Mouse (Mus musculus) thymus, adult 2 months (tissue): ENCODE data around the gene Cul4a. TPM values are rescaled to one million over a fixed set of nuclear protein-coding genes. Genes with fewer than 3 reads are reported as not detected.

Experiments used
- DNase-seq: peaks from one replicate; pipeline ENCODE4 v3.0.0; 2021
- H3K27ac ChIP-seq: fragments of 200-500 bp; 2 replicates; pipeline ENCODE4 v1.5.1; 2012; ENCODE audit warnings: low read length, control low read depth; ENCODE audit not compliant: control insufficient read depth, insufficient read depth
- H3K27me3 ChIP-seq: fragments of 200-500 bp; 2 replicates; pipeline ENCODE4 v1.6.1; 2012; ENCODE audit warnings: mild to moderate bottlenecking, low read length, moderate library complexity, mixed read lengths; ENCODE audit not compliant: control insufficient read depth, insufficient read depth
- H3K36me3 ChIP-seq: fragments of 200-500 bp; 2 replicates; pipeline ENCODE4 v1.6.1; 2012; ENCODE audit warnings: mild to moderate bottlenecking, low read length, moderate library complexity; ENCODE audit not compliant: control insufficient read depth, insufficient read depth
- H3K4me1 ChIP-seq: fragments of 200-500 bp; replicated peaks from 2 replicates; pipeline ENCODE4 v1.6.1; 2012; ENCODE audit warnings: low read length; ENCODE audit not compliant: control insufficient read depth, insufficient read depth
- H3K4me3 ChIP-seq: fragments of 200-500 bp; 2 replicates; pipeline ENCODE4 v1.5.1; 2012; ENCODE audit warnings: mild to moderate bottlenecking, low read length, control low read depth, moderate library complexity; ENCODE audit not compliant: control insufficient read depth, insufficient read depth
- CTCF ChIP-seq: fragments of 200-500 bp; IDR thresholded peaks from 2 replicates; pipeline ENCODE4 v1.5.1; 2012; ENCODE audit warnings: mild to moderate bottlenecking, control low read depth, low read length, moderate library complexity, borderline replicate concordance; ENCODE audit not compliant: control insufficient read depth, poor library complexity, insufficient read depth; ENCODE audit errors: extremely low read depth
- POLR2A ChIP-seq: fragments of 200-500 bp; IDR thresholded peaks from 2 replicates; pipeline ENCODE4 v1.6.1; 2012; ENCODE audit warnings: mild to moderate bottlenecking, low read length, control low read depth, moderate library complexity; ENCODE audit not compliant: control insufficient read depth, poor library complexity, insufficient read depth; ENCODE audit errors: extremely low read depth
- WGBS: fragments of 180-500 bp; shearing (Covaris S2); methylation state at CpG from one replicate; pipeline ENCODE4 v1.1.7; 2018; 5-methylcytosine and 5-hydroxymethylcytosine counted together
- polyA plus RNA-seq: library from polyadenylated mRNA; depleted of rRNA; stranded (reverse); fragments of >200 nt; gene quantifications from 2 replicates; pipeline ENCODE4 v1.2.3, GENCODE M21; 2012

The Cul4a gene
- polyA plus RNA-seq, 1 experiment = 36.3 TPM

DNA sequence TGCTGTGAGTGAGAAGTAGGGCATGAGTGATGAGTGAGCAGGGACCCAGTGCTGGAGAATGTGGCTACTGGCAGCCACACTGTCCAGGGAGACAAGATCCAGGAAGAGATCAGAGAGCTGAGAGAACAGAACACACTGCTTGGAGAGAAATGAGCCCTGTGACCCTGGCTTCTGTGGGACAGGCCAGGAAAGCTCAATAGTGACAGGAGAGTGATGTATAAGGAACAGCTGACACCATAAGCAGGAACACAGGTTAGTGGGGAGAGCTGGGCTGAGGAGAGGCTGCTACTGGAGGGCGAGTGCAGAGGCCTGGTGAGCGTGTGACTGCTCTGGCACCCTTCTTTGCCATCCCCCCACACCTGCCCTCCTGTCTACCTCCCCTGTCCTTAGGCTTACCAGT is 45.5 kb downstream of the Cul4a start:
- Histone ChIP-seq H3K27me3 (no peaks in the 10 kb centered on the region), H3K27ac (no peak overlapping the region), H3K36me3 (no peaks in the 10 kb centered on the region; the same call in 1 of the 2 replicates), H3K4me3 (no peak overlapping the region), H3K4me1 (no peaks in the 10 kb centered on the region)
- no peak for DNase-seq
- 93% methylated on average over 2 of the region's 2 CpGs for WGBS
- no peak for TF ChIP-seq POLR2A
- no peak for TF ChIP-seq CTCF

DNA sequence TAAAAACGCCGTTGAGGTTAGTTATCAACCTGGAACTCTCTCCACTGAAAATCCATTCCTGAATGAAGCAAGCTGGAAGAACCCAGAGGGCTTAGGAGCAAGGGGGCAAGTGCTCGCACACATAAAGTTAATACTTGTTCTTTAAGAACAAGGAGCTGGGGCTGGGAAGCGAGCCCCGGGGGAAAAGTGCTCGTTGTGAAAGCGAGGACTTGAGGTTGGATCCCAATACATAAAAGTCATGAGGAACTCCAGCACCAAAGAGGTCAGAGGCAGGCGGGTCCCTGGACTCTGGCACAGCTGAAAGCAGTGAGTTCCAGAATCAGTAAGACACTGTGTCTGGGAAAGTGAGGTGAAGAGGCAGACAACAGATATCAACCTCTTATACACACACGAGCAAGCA is 48.7 kb downstream of the Cul4a start:
- Histone ChIP-seq H3K4me1 (peaks cover 3% of the 10 kb centered on the region), H3K4me3 (no peak overlapping the region), H3K36me3 (no peaks in the 10 kb centered on the region), H3K27ac (no peak overlapping the region), H3K27me3 (no peaks in the 10 kb centered on the region)
- TF ChIP-seq POLR2A = no peak
- TF ChIP-seq CTCF = no peak
- no peak for DNase-seq
- 86% methylated on average over 9 of the region's 9 CpGs for WGBS

DNA sequence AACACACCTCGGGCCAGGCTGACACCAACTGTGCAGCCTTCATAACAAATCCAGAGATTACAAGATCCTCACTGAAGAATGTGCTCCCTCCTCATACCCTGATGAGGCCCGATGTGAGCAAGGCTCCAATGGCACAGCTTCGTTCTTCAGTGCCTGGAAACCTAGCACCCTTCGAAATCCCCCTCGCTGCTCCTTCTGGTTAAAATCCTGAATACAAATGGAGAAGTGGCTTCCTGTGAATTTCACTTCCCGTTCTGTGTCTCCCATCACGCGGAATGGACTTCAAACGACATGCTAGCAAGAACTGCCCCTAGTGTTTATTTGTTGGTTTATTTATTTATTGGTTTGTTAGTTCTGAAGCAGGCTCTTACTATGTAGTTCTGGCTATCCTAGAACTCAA is 49.9 kb downstream of the Cul4a start:
- H3K4me3 ChIP-seq = no peak overlapping the region
- peaks cover 3% of the 10 kb centered on the region for H3K4me1 ChIP-seq
- 53% methylated on average over 9 of the region's 9 CpGs for WGBS
- no peak for DNase-seq
- H3K36me3 ChIP-seq = no peaks in the 10 kb centered on the region
- H3K27ac ChIP-seq = no peak overlapping the region
- H3K27me3 ChIP-seq = no peaks in the 10 kb centered on the region
- TF ChIP-seq CTCF (no peak), POLR2A (no peak)

DNA sequence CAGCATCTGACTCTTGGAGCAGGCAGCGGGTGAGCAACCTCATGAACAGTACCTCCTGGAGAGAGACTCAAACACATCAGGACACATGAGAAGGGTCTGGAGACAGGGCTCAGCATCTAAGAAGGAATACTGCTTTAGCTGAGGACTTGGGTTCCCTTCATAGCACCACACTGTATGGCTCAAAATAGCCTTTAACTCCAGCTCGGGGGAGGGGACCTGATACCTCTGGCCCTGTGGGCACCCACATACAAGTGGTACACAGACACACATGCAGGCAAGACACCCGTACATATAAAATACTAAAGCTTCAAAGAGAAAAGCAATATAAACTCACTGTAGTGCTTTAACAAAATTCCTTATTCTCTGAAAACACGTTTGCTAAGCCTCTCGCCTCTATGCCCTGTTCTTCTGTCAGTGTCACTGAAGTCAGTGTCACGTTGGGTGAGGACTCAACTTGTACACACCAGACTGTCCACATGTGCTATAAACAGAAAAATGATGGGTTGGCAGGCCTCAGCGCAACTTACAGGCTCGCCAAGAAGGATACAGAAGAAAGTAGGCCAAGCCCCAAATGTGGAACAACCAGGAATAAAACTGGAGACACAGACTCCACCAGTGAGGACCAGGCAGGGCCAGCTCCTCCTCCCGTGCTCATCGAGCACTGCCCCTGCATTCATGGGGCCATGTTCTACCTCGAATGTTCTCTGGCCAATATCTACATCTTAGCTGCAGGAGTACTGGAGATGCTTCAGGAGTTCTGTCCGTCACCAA is 51.1 kb downstream of the Cul4a start:
- peaks cover 3% of the 10 kb centered on the region for H3K4me1 ChIP-seq
- TF ChIP-seq CTCF (no peak), POLR2A (no peak)
- no peak for DNase-seq
- 87% methylated on average over 12 of the region's 12 CpGs for WGBS
- no peak overlapping the region for H3K4me3 ChIP-seq
- no peaks in the 10 kb centered on the region for H3K27me3 ChIP-seq
- H3K27ac ChIP-seq = no peak overlapping the region
- no peaks in the 10 kb centered on the region for H3K36me3 ChIP-seq

DNA sequence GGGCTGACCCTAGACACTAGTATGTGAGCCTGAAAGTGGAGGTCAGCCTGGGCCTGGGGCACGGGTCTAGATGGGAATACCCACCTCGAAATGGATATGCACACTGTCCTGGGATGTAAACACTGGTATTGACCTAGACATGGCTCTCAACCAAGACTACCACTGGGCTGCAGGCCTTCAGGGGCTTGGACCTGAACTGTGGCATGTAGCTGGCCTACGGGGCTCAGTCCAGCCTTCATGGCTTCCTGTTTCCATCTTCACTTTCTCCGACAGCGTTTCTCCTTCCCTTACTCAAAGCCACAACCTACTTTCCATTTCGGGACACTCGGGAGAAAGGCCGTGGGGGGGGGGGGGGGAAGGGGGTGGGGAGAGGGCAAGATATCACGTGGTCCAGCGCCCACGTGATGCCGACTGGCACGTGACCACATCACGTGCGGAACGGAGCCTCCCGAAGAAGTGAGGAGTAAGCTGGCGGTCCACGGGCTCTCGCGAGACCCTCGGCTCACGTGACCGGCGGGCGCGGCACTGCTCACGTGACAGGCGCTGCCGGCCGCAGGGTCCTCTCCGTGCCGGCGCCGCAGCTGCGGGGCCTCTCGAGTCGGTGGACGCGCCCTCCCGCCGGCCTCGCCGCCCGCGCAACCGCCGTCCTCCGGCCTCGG is 53.4 kb downstream of the Cul4a start, which contains the start of gene Lamp1:
Gene Lamp1, plus strand, starts transcription at position 444 of the 659 bp plus-strand sequence.
- no peak for TF ChIP-seq POLR2A
- no peak for TF ChIP-seq CTCF
- no peaks in the 10 kb centered on the region for H3K36me3 ChIP-seq
- peak within 1 kb of the TSS; percentile 68 for H3K4me3 ChIP-seq
- DNase-seq = peak; percentile 97
- H3K4me1 ChIP-seq = peaks cover 3% of the 10 kb centered on the region
- no peak within 1 kb of the TSS for H3K27ac ChIP-seq
- H3K27me3 ChIP-seq = no peaks in the 10 kb centered on the region
- 2% methylated on average over 48 of the region's 50 CpGs for WGBS

DNA sequence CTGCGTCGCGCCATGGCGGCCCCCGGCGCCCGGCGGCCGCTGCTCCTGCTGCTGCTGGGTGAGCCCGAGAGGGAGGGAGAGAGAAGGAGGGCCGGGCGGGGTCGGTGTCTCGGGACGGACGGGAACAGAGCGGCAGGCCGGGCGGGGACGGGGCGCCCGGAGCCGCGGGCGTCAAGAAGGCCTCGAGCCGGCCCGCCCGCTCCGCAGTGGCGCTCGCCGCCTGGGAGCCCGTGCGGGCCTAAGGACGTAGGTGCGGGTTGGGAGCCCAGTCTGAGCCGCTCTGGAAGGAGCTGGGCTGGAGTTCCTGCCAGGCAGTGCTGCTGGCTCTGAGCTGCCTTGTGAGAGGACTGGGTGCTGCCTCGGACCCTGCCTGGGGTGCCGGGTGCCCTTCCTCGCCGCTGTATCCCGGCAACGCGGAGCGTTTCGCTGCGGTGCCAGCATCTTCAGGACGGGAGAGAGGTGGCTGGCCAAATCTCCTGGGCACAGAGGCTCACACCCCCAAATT is 54.0 kb downstream of the Cul4a start:
- H3K27me3 ChIP-seq = no peaks in the 10 kb centered on the region
- no peak overlapping the region for H3K27ac ChIP-seq
- WGBS = 1% methylated on average over 49 of the region's 49 CpGs
- peak overlapping the region; percentile 68 for H3K4me3 ChIP-seq
- peaks cover 3% of the 10 kb centered on the region for H3K4me1 ChIP-seq
- TF ChIP-seq CTCF = no peak
- TF ChIP-seq POLR2A = no peak
- DNase-seq = peak; percentile 31
- no peaks in the 10 kb centered on the region for H3K36me3 ChIP-seq

DNA sequence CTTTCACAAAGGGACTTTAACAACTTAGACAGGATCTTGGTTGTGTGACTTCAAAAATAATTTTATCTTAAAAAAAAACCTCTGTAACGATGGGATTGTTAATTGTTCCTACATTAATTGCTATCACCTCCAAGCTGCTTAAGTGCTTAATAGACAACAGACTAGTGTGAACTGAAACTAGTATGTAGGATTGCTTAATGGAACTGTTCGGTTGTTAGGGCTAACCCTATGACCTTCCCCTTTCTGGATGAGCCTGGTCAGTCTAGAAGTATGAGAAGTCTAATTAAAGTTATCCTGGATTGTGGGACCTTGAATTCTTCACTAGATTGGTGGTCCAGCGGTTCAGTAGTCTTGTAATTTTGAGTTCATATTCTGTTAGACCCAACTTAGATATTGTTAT is 55.3 kb downstream of the Cul4a start:
- Histone ChIP-seq H3K4me1 (peaks cover 3% of the 10 kb centered on the region), H3K27ac (no peak overlapping the region), H3K27me3 (no peaks in the 10 kb centered on the region), H3K36me3 (no peaks in the 10 kb centered on the region), H3K4me3 (no peak overlapping the region)
- TF ChIP-seq CTCF (no peak), POLR2A (no peak)
- DNase-seq = no peak
- WGBS = 89% methylated on average over 3 of the region's 3 CpGs
